Comparison of ENCODE assay signal across 8 mouse cellular contexts in the genomic region with DNA sequence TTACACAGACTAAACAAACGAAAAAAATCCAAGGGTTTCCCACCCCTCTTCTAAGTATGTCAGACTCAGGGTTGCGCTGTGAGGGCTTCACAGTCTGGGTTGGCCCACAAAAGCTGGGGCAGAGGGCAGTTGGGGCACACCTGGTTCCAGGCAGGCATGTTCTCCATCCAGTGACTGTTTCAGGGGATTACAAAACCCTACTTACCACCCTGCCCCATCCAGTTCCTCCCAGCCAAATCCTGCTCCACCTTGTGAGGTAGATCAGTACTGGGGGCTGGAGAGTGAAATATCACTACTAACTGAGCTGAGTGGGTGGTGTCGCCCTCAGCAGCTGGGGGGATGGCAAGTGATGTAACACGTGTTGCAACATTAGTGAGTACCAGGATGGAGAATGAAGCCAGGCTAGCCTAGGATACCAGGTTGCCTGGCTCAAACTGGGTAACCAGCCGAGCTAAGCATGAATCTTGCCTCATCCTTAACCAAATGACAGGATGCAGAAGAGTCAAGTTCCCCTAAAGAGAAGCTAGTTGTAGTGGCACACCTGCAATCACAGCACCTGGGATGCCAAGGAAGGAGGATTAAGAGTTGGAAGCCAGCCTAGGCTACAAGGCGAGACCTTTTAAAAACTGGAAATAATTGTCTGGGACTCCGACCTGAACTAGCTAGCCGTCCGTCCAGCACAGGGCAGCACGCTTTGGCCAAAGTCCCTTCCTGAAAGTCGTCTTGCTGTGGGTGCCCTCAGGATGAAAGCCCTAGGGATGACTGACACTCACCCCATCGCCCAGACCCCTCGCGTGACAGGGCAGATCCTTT. TPM values are rescaled to one million over a fixed set of nuclear protein-coding genes. Genes with fewer than 3 reads are reported as not detected.
DNase-seq lines count a peak whose midpoint lies in the region; ATAC-seq and TF ChIP-seq lines count a peak whose summit lies in the region.

No protein-coding gene starts in this region.

- H3K9ac ChIP-seq in MEL (ENCODE audit: control insufficient read depth, low read depth, low read length, poor library complexity, severe bottlenecking), result peak overlapping the region; percentile 79
- peak overlapping the region; percentile 88 for H3K9ac ChIP-seq in heart, embryonic 13.5 days

- H3K9me3 ChIP-seq in MEL (replicated peaks; ENCODE audit: insufficient read depth, low read length), result no peaks in the 10 kb centered on the region
- no peaks in the 10 kb centered on the region for H3K9me3 ChIP-seq in heart, embryonic 13.5 days

- peaks cover 0 to 14% of the 10 kb centered on the region in 2 experiments; a peak in 2 of 4 replicates for H3K36me3 ChIP-seq in MEL (ENCODE audit: control insufficient read depth in 1 of 2, insufficient read depth in 2 of 2, low read length in 2 of 2)
- no peaks in the 10 kb centered on the region for H3K36me3 ChIP-seq in heart, embryonic 13.5 days

- H3K79me2 ChIP-seq in MEL (ENCODE audit: control insufficient read depth, insufficient read depth, low read length, poor library complexity), result no peaks in the 10 kb centered on the region; the same call in 1 of the 2 replicates

- peak overlapping the region; percentile 98 for H3K4me2 ChIP-seq in heart, embryonic 13.5 days

- intact Hi-C loops in gastrocnemius, adult 2 months (cut with DNase I), result no loop called here

- peak overlapping the region; percentile 94 for H3K27ac ChIP-seq in gastrocnemius, adult 2 months
- H3K27ac ChIP-seq in MEL (ENCODE audit: control insufficient read depth, low read depth, low read length), result no peak overlapping the region
- no peak overlapping the region for H3K27ac ChIP-seq in heart, embryonic 13.5 days (replicated peaks)

- peaks cover 8 to 30% of the 10 kb centered on the region in 2 experiments for H3K4me1 ChIP-seq in MEL (ENCODE audit: control insufficient read depth in 1 of 2, insufficient read depth in 2 of 2, low read length in 2 of 2)
- peaks cover 11% of the 10 kb centered on the region; the same call in 1 of the 2 replicates for H3K4me1 ChIP-seq in heart, embryonic 13.5 days

- WGBS in heart, embryonic 13.5 days, result 21% methylated on average over 14 of the region's 14 CpGs

- 0 out of 4 replicates have a peak, but pooled peaks cover 0 to 2% of the 10 kb centered on the region in 2 experiments for H3K27me3 ChIP-seq in MEL (ENCODE audit: control insufficient read depth in 1 of 2, insufficient read depth in 2 of 2, low read length in 2 of 2)
- H3K27me3 ChIP-seq in heart, embryonic 13.5 days (replicated peaks), result peaks cover 34% of the 10 kb centered on the region

- peak; percentile 42 for DNase-seq in gastrocnemius, adult 2 months
- no peak for DNase-seq in gastrocnemius, postnatal 25 days
- peak; percentile 21 for DNase-seq in MEL (ENCODE audit: low read depth, low spot score)
- peak; percentile 63 to 77 for DNase-seq in kidney, postnatal 25 days
- no peak for DNase-seq in urinary bladder, postnatal 25 days (ENCODE audit: low spot score)
- DNase-seq in gastrocnemius, adult 8-10 months (ENCODE audit: low spot score in 2 of 2), result no peak

- no peak for TF ChIP-seq RAD21 in MEL (IDR thresholded peaks at IDR 0.05; ENCODE audit: low read depth, low read length)

- no peak for TF ChIP-seq POLR2A in MEL (IDR thresholded peaks at IDR 0.05; ENCODE audit: control insufficient read depth in 1 of 2, insufficient read depth in 1 of 2, low read depth in 1 of 2, low read length in 2 of 2, poor library complexity in 1 of 2)

- peak overlapping the region; percentile 96 for H3K4me3 ChIP-seq in gastrocnemius, adult 2 months
- H3K4me3 ChIP-seq in MEL (ENCODE audit: control insufficient read depth in 1 of 2, insufficient read depth in 1 of 2, low read depth in 2 of 2, low read length in 2 of 2), result peak overlapping the region; percentile 49 to 70
- H3K4me3 ChIP-seq in heart, embryonic 13.5 days, result peak overlapping the region; percentile 72

- no peak for TF ChIP-seq EP300 in MEL (IDR thresholded peaks at IDR 0.05; ENCODE audit: low read depth in 1 of 2, low read length in 2 of 2)

- no peak for TF ChIP-seq CTCF in gastrocnemius, adult 2 months (IDR thresholded peaks at IDR 0.05)
- TF ChIP-seq CTCF in MEL (IDR thresholded peaks at IDR 0.05 in 2 of 3, conservative IDR thresholded peaks at IDR 0.05 in 1 of 3; ENCODE audit: control insufficient read depth in 1 of 3, insufficient read depth in 1 of 3, low read depth in 2 of 3, low read length in 3 of 3, poor library complexity in 1 of 3, severe bottlenecking in 1 of 3), result no peak

- 0 out of 2 replicates have a peak, but pooled peaks have one; percentile 10 for ATAC-seq in heart, embryonic 13.5 days (ENCODE audit: extremely low read depth, insufficient number of reproducible peaks, low FRiP score, low TSS enrichment)
- peak; percentile 33 for ATAC-seq in megakaryocyte, adult 5-6 weeks (ENCODE audit: poor library complexity, severe bottlenecking)

TF ChIP-seq in MEL, 35 proteins besides CTCF, POLR2A, EP300 and RAD21:
- TF ChIP-seq TBP (IDR thresholded peaks at IDR 0.05; ENCODE audit: low read depth, low read length) (no peak), TAL1 (IDR thresholded peaks at IDR 0.05; ENCODE audit: low read length) (no peak), ZC3H11A (IDR thresholded peaks at IDR 0.05; ENCODE audit: low read depth, low read length) (no peak), UBTF (IDR thresholded peaks at IDR 0.05; ENCODE audit: borderline replicate concordance, insufficient read depth, low read depth, low read length) (no peak), MXI1 (IDR thresholded peaks at IDR 0.05; ENCODE audit: low read depth, low read length) (no peak), POLR2AphosphoS2 (IDR thresholded peaks at IDR 0.05; ENCODE audit: low read length) (no peak), USF1 (IDR thresholded peaks at IDR 0.05; ENCODE audit: low read depth, low read length) (no peak), RCOR1 (IDR thresholded peaks at IDR 0.05; ENCODE audit: low read depth, low read length) (no peak), ETS1 (IDR thresholded peaks at IDR 0.05; ENCODE audit: low read depth, low read length) (no peak), CHD2 (IDR thresholded peaks at IDR 0.05; ENCODE audit: low read length) (no peak), SMC3 (IDR thresholded peaks at IDR 0.05; ENCODE audit: low read depth, low read length) (no peak), ZMIZ1 (IDR thresholded peaks at IDR 0.05; ENCODE audit: low read depth, low read length) (no peak), MAFK (IDR thresholded peaks at IDR 0.05; ENCODE audit: borderline replicate concordance, low read depth, low read length) (no peak), POLR2AphosphoS5 (IDR thresholded peaks at IDR 0.05; ENCODE audit: borderline replicate concordance, low read depth, low read length) (no peak), KAT2A (conservative IDR thresholded peaks at IDR 0.05; ENCODE audit: low read depth, low read length) (no peak), TCF12 (IDR thresholded peaks at IDR 0.05; ENCODE audit: low read depth, low read length) (no peak)

RNA-seq across cellular contexts. Expression of a gene that starts 0.7 kb away (rescaled TPM):
- 10 to 100 TPM; 32.9 to 69.4 TPM for total RNA-seq in gastrocnemius, adult 2 months (2021)
- total RNA-seq in gastrocnemius, postnatal 25 days (2021), result 10 to 100 TPM; 34.1 to 57.3 TPM
- 4.1 and 4.5 TPM in 2 replicates for total RNA-seq in MEL (2012; rRNA removed)
- 1 to 10 TPM in 1 of 2 experiments, not detected in 1; 7.7 TPM for polyA plus RNA-seq in MEL (2012; ENCODE audit: insufficient read depth in 1 of 2, insufficient read length in 2 of 2, low read depth in 1 of 2, low replicate concordance in 2 of 2, missing spikeins in 1 of 2)
- polyA plus RNA-seq in heart, embryonic 13.5 days (2015; fragmentation: Nextera tagmentation; extraction: Ambion mirVana), result 10.6 and 13.0 TPM in 2 replicates
- 10.8 and 11.3 TPM in 2 replicates for total RNA-seq in megakaryocyte, adult 5-6 weeks (2015)
- 9.1 and 14.0 TPM in 2 replicates for total RNA-seq in megakaryocyte, adult 5-6 weeks (2017)
- total RNA-seq in gastrocnemius, adult 8-10 months (2022), result 10 to 100 TPM; 33.2 to 62.2 (median 41.4) TPM

RNA-seq across cellular contexts. Expression of a gene that starts 40.9 kb away (rescaled TPM):
- 1 to 10 TPM; 8.6 to 9.2 TPM for total RNA-seq in gastrocnemius, adult 2 months (2021)
- total RNA-seq in gastrocnemius, postnatal 25 days (2021), result 10 to 100 TPM in 1 of 2 experiments, 1 to 10 TPM in 1; 9.1 to 10.8 TPM
- total RNA-seq in MEL (2012; rRNA removed), result 14.1 and 15.0 TPM in 2 replicates
- 10 to 100 TPM in 1 of 2 experiments, not detected in 1; 19.5 TPM for polyA plus RNA-seq in MEL (2012; ENCODE audit: insufficient read depth in 1 of 2, insufficient read length in 2 of 2, low read depth in 1 of 2, low replicate concordance in 2 of 2, missing spikeins in 1 of 2)
- 14.8 and 15.5 TPM in 2 replicates for polyA plus RNA-seq in heart, embryonic 13.5 days (2015; fragmentation: Nextera tagmentation; extraction: Ambion mirVana)
- total RNA-seq in megakaryocyte, adult 5-6 weeks (2015), result 37.2 and 42.4 TPM in 2 replicates
- 43.1 and 50.8 TPM in 2 replicates for total RNA-seq in megakaryocyte, adult 5-6 weeks (2017)
- total RNA-seq in gastrocnemius, adult 8-10 months (2022), result 10 to 100 TPM in 3 of 4 experiments, 1 to 10 TPM in 1; 6.0 to 13.1 (median 11.5) TPM

RNA-seq across cellular contexts. Expression of a gene that starts 56.6 kb away (rescaled TPM):
- total RNA-seq in gastrocnemius, adult 2 months (2021), result not detected
- total RNA-seq in gastrocnemius, postnatal 25 days (2021), result not detected
- total RNA-seq in MEL (2012; rRNA removed), result not detected in 2 replicates
- polyA plus RNA-seq in MEL (2012; ENCODE audit: insufficient read depth in 1 of 2, insufficient read length in 2 of 2, low read depth in 1 of 2, low replicate concordance in 2 of 2, missing spikeins in 1 of 2), result under 1 TPM in 1 of 2 experiments, not detected in 1; 0.13 TPM
- polyA plus RNA-seq in heart, embryonic 13.5 days (2015; fragmentation: Nextera tagmentation; extraction: Ambion mirVana), result 1.3 and 3.5 TPM in 2 replicates
- 1.6 TPM in 2 replicates for total RNA-seq in megakaryocyte, adult 5-6 weeks (2015)
- total RNA-seq in megakaryocyte, adult 5-6 weeks (2017), result 1.4 and 3.0 TPM in 2 replicates
- total RNA-seq in gastrocnemius, adult 8-10 months (2022), result not detected

Comparison
In these comparisons a context has a peak if more than half of its experiments do, and no peak if none do; other contexts are left out.
1. DNase-seq: peak in gastrocnemius, adult 2 months (single experiment), MEL (single experiment) and kidney, postnatal 25 days (2 of 2); none in gastrocnemius, postnatal 25 days (single experiment), urinary bladder, postnatal 25 days (single experiment) and gastrocnemius, adult 8-10 months (0 of 2).
2. Peak in every context shown above with its lines, with median percentiles within 50 percentile points of each other: H3K4me3 ChIP-seq.